Mouse (Mus musculus): ENCODE measurements around the gene Apobec3.

Gene Apobec3

GRCm38 (mm10) chr15:79891436-79892212 is at the start of gene Apobec3:
Gene Apobec3, plus strand, starts transcription at chr15:79891659.
- peak; percentile 67 for DNase-seq

- DNase-seq, result no peak
Observed at GRCm38 (mm10) chr15:79842985-79843384, 48.5 kb upstream of the Apobec3 start.

- no peak for DNase-seq
Observed at GRCm38 (mm10) chr15:79845986-79846385, 45.5 kb upstream of the Apobec3 start.

GRCm38 (mm10) chr15:79847100-79847499 is 44.4 kb upstream of the Apobec3 start:
- DNase-seq, result no peak

GRCm38 (mm10) chr15:79850143-79850542 is 41.3 kb upstream of the Apobec3 start:
- no peak for DNase-seq

- no peak for DNase-seq
Observed at GRCm38 (mm10) chr15:79858979-79859378, 32.5 kb upstream of the Apobec3 start.

GRCm38 (mm10) chr15:79859821-79860220 is 31.6 kb upstream of the Apobec3 start:
- no peak for DNase-seq

- DNase-seq, result no peak
Observed at GRCm38 (mm10) chr15:79867260-79868002, 24.0 kb upstream of the Apobec3 start.

GRCm38 (mm10) chr15:79873545-79873944 is 17.9 kb upstream of the Apobec3 start:
- no peak for DNase-seq

- DNase-seq, result no peak
Observed at GRCm38 (mm10) chr15:79873995-79874394, 17.5 kb upstream of the Apobec3 start.

GRCm38 (mm10) chr15:79875261-79875995 is 16.0 kb upstream of the Apobec3 start:
- DNase-seq, result no peak

GRCm38 (mm10) chr15:79878725-79879136 is 12.7 kb upstream of the Apobec3 start:
- DNase-seq, result no peak

- DNase-seq, result peak; percentile 68
Observed at GRCm38 (mm10) chr15:79879319-79879718, 12.1 kb upstream of the Apobec3 start.

GRCm38 (mm10) chr15:79880477-79880876 is 11.0 kb upstream of the Apobec3 start:
- DNase-seq, result no peak

GRCm38 (mm10) chr15:79882623-79883267 is 8.7 kb upstream of the Apobec3 start:
- DNase-seq, result peak; percentile 66

- DNase-seq, result peak; percentile 92
Observed at GRCm38 (mm10) chr15:79883352-79883822, 8.1 kb upstream of the Apobec3 start.

- DNase-seq, result no peak
Observed at GRCm38 (mm10) chr15:79884820-79885219, 6.6 kb upstream of the Apobec3 start.

GRCm38 (mm10) chr15:79892213-79892541 is 718 bp downstream of the Apobec3 start:
- DNase-seq, result no peak

- DNase-seq, result no peak
Observed at GRCm38 (mm10) chr15:79892995-79893823, 1.8 kb downstream of the Apobec3 start.

- no peak for DNase-seq
Observed at GRCm38 (mm10) chr15:79893824-79894123, 2.3 kb downstream of the Apobec3 start.

- no peak for DNase-seq
Observed at GRCm38 (mm10) chr15:79894343-79894742, 2.9 kb downstream of the Apobec3 start.
